Mouse (Mus musculus) urinary bladder, postnatal 25 days (tissue): ENCODE data around the gene Spata32.

Source experiments
- DNase-seq: peaks from one replicate; pipeline ENCODE4 v3.0.0; 2022; ENCODE audit warnings: low spot score

The Spata32 gene

GRCm38 (mm10) chr11:103202376-103202775, 15.9 kb downstream of the Spata32 start:
- DNase-seq, result no peak

GRCm38 (mm10) chr11:103201664-103202063, 16.6 kb downstream of the Spata32 start:
- no peak for DNase-seq

DNA sequence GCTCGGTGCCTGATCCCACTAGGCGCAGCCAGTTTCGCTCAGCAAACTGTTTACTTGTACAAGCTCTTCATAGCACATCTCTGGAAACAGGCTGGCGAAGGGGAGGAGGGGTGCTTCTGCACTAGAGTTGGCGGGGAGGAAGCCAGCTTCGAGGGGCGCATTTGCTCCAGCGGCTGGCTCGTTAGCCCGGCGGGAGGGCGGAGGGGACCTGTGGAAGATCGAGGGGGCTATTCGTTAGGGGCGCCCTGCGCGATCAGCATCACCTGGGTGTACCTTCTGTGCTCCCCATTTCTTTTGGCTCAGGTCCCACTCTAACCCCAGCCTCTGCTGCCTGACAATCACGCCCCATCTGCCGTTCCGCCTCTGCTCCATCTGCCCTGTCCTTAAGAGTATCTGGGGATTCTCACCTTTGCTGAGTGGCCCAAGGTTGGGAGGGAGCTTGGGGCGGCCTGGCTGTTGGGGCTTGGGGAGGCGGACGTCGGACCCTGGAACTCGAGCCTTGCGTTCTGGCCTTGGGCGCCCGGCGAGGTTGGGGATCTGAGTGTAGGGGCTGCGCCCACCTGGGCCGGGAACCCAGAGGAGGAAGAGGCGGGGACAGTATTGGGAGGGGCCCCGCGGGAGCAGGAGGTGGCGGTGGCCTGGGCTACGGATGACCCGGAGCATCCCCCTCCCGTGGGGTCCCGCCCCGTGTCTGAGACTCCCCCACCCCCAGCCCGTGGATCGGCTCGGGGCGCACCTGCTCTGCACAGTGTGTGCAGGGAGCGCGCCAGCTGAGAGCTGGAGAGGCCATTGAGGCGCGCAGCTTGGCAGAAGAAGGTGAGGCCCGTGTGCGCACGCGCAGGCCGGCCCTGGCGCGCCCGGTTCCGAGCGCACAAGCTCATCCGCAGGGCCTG, 19.1 kb downstream of the Spata32 start:
- peak; percentile 47 for DNase-seq

GRCm38 (mm10) chr11:103198339-103198738, 19.9 kb downstream of the Spata32 start:
- DNase-seq, result no peak

DNA sequence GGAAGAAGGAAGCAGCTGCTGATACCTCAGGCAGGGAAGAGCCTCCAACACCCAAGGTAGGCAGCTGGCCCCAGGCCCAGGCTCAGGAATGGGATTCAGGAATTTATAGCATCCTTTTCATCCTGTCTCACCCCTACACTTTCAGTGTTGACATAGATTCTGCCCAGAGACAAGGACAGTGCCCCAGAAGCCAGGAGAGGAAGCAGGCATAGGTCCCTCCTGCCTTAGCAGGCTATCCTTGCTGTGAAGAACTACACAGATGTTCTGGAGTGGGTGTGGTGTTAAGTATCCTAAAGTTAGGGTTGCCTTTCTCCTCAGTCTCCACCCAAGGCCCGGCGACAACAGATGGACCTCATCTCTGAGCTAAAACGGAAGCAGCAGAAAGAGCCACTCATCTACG, 20.9 kb downstream of the Spata32 start:
- DNase-seq, result no peak

- no peak for DNase-seq
Observed at GRCm38 (mm10) chr11:103195656-103196055, 22.6 kb downstream of the Spata32 start.

GRCm38 (mm10) chr11:103195236-103195635, 23.0 kb downstream of the Spata32 start:
- no peak for DNase-seq

DNA sequence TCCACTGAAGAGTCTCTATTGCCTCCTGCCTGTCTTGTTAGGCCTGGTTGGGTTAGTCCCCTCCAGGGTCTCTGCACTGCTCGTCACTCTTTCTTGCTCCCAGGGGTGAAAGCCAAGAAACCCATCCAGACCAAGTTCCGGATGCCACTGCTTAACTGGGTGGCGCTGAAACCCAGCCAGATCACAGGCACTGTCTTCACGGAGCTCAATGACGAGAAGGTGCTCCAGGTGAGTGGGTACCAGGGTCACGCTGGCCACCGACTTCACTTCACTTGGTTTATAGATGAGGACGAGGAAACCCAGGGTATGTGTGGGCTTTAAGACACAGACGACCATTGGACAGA, 24.4 kb downstream of the Spata32 start:
- DNase-seq, result no peak

DNA sequence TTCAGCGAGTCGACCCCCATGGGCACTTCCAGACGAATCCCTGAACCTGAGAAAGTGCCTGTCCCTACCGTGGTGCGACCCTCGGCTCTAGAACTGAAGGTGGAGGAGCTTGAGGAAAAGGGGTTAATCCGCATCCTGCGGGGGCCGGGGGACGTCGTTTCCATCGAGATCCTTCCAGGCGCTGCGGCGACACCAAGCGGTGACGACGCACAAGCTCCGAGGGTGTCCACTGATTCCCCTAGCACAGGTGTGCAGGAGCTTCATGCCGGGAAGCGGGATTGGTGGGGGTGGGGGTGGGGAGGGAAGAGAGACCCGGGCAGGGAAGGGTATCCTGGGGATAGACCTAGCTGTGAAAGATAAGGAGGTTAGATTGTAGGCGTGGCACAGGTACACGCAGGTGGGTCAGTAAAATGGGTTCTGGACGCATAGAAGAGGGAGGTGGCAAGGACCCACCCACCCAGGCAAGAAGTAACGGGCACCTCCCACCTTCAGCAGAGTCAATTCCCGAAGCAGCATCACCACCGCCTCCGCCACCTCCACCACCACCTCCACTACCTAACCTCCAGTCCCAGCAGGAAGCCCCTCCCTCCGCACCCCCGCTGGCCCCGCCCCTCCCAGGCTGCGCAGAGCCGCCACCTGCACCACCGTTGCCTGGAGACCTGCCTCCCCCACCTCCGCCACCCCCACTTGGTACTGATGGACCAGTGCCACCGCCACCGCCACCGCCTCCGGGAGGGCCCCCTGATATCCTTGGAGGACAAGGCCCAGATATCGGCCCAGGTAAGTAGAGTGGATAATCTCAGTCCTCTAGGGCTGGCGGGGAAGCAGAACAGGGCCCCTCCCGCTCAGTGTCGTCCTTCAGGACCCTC, 25.0 kb downstream of the Spata32 start:
- no peak for DNase-seq

- no peak for DNase-seq
Observed at GRCm38 (mm10) chr11:103192230-103192955, 25.8 kb downstream of the Spata32 start.

DNA sequence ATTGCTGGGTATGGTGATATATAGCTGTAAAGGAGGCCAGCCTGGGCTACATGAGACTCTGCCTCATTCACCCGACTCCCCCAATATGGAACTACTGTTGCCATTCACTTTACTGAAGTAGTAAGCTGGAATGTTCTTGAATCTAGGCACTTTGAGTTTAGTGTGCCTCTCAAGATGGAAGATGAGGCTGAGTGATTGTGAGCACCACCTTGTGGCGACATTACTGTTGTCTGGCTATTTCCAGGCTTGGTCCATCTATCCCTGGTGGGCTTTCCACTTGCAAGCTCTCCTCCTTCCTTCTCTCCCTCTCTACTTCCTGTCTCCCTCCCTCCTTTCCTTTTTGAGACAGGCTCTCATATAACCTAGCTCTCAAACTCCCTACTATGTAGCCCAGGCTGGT, 33.3 kb downstream of the Spata32 start:
- peak; percentile 42 for DNase-seq

DNA sequence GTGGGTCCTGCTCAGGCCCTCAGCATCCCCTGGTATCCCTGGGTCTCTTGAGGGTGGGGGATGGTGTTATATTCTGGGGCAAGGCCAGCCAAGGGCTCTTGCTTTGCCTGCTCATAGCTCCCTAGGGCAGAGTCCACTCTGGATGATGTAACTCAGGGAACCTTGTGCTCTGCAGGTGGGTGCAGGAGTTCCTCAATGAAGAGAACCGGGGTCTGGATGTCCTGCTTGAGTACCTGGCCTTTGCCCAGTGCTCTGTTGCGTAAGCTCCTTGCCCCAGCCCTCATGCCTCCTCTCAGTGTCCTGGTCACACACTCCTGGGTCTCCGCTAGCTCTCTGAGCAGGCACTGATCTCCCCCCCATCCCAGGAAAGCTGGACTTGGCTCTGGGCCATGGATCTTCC, 36.3 kb downstream of the Spata32 start:
- no peak for DNase-seq

DNA sequence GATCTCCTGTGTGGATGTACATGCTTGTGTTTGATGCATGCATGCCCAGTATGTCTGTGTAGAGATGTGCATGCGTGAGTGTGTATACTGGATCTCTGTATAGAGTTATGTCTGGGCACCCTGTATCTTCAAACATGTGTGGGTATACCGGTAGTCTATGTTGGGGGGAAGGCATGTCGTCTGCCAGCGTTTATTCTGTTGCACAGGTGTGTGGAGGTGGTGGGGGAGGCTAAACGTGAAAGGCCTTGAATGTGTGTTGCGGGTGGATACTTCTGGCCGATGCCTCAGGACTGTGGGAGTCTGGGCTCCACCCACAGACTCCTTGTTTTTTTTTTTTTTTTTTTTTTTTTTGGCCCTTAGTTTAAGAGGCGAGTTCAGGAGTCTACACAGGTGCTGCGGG, 36.9 kb downstream of the Spata32 start:
- DNase-seq, result no peak

- no peak for DNase-seq
Observed at GRCm38 (mm10) chr11:103180426-103180825, 37.8 kb downstream of the Spata32 start.

DNA sequence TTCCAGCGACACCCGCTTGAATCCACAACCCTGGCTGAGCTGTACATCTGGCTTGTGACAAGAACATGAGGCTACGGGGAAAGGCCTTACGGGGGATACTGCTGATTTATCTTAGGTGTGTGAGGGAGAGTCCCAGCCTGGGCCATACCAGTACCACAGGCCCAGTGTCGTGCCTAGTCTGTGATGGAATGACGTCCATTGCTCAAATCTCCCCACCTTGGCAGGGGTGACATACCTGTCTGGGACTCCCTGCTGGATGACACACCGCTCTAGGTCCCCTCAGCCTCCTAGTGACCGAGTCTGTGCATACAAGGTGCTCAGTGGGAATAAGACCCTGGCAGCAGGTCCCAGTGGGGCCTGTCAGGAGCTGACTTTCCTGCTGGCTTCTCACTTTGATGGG, 39.5 kb downstream of the Spata32 start:
- no peak for DNase-seq

DNA sequence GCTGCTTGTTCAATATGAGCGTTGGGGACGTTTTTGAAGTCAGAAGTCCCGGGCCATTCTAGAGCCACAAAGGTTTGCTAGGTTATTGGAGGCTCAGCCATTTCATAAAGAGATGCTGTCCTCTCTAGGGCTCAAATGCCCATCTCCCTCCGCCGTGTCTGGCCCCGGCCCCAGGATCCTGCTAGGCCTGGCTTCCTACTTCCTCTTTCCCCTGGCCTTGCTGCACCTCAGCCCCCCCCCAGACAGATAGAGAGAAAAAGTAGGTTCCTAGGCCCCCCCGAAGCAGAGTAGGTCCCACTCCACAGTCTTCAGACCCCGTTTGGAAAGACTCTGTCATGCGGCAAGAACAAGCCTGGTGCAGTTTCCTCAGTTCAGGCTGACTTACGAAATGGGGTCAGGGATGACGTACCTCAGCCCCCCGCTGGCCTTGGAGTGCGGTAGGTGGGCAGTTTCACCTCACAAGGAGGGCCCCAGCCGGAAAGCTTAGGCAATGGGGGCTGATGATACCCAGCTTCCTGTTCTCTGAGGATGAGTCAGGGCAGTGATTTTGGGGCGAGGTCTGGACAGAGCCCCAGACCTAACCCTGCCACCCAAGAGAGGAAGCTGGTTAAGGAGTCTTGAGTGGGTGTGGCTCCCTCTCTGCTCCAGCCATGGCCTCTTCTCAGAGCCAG, 40.3 kb downstream of the Spata32 start:
- no peak for DNase-seq

DNA sequence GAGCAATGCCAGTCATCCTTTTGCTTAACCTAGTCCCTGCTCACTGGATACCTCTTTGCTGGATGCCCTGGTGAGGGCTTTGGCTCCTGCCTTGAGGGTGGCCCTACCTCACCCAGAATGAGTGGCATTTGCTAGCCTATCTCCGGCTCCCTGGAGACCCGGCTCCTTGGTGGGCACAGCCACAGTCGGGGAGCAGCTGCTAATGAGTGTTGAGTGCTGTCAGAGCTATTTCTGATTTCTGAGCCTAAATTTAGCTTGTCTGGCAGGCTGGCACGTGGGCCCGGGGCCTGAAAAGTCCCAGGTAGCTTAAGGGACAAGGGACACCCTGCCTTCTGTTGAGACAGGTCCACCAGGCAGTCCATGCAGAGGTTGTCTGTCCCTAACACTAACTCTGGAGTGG, 41.0 kb downstream of the Spata32 start:
- DNase-seq, result no peak

- DNase-seq, result no peak
Observed at GRCm38 (mm10) chr11:103176510-103176909, 41.7 kb downstream of the Spata32 start.

DNA sequence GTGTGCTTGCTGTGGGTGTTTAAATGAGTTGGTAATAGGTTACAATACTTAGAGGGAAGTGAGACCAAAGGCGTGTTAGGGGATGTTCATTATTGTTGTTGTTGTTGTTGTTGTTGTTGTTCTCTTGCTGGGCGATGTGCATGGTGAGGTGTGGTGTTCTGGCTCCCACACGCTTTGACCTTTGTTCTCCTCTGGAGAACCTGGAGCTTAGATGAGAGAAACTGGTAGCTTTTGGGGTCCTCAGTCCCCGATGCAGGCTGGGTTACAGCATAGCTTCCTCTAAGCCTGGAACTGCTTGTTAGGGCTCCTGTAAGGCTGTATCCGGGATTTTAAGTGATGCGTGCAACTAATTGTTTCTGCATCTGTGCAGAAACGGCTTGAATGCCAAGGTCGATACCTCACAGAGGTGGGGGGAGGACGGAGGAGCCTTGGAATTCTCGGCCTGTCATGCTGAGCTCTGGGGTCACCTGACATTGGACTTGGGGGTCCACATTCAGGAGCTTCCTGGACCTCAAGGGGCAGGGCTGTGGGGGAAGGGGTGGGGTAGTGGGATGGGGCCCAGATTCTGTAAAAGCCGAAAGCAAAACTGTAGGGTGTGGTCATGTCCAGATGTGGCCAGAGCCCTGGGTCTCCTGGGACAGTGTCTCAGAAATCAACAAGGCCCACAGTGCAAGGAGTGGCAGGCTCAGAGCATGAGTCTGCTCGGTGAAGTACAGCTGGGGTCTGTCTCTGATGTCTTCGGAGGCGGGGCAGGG, 42.4 kb downstream of the Spata32 start:
- no peak for DNase-seq

- DNase-seq, result no peak
Observed at GRCm38 (mm10) chr11:103174891-103175391, 43.3 kb downstream of the Spata32 start.

GRCm38 (mm10) chr11:103174411-103174832, 43.8 kb downstream of the Spata32 start:
- no peak for DNase-seq
